Mouse (Mus musculus): ENCODE results near the gene Cdk8.

Gene Cdk8

GRCm38 (mm10) chr5:146232816-146233215 is 1.8 kb downstream of the Cdk8 start:
- no peak for DNase-seq (ENCODE audit: low read depth, low spot score)

GRCm38 (mm10) chr5:146234336-146234735 is 3.3 kb downstream of the Cdk8 start:
- DNase-seq (ENCODE audit: low read depth, low spot score), result no peak

GRCm38 (mm10) chr5:146238274-146238673 is 7.2 kb downstream of the Cdk8 start:
- no peak for DNase-seq (ENCODE audit: low read depth, low spot score)

GRCm38 (mm10) chr5:146240771-146241170 is 9.7 kb downstream of the Cdk8 start:
- DNase-seq (ENCODE audit: low read depth, low spot score), result no peak

GRCm38 (mm10) chr5:146241202-146241601 is 10.2 kb downstream of the Cdk8 start:
- DNase-seq (ENCODE audit: low read depth, low spot score), result no peak

- no peak for DNase-seq (ENCODE audit: low read depth, low spot score)
Measured at GRCm38 (mm10) chr5:146245193-146245592, 14.2 kb downstream of the Cdk8 start.

GRCm38 (mm10) chr5:146245646-146246370 is 14.8 kb downstream of the Cdk8 start:
- DNase-seq (ENCODE audit: low read depth, low spot score), result no peak

- no peak for DNase-seq (ENCODE audit: low read depth, low spot score)
Measured at GRCm38 (mm10) chr5:146246386-146246785, 15.4 kb downstream of the Cdk8 start.

- no peak for DNase-seq (ENCODE audit: low read depth, low spot score)
Measured at GRCm38 (mm10) chr5:146247709-146248108, 16.7 kb downstream of the Cdk8 start.

- DNase-seq (ENCODE audit: low read depth, low spot score), result peak; percentile 28
Measured at GRCm38 (mm10) chr5:146248746-146249145, 17.7 kb downstream of the Cdk8 start.

- no peak for DNase-seq (ENCODE audit: low read depth, low spot score)
Measured at GRCm38 (mm10) chr5:146250369-146251075, 19.5 kb downstream of the Cdk8 start.

- no peak for DNase-seq (ENCODE audit: low read depth, low spot score)
Measured at GRCm38 (mm10) chr5:146251663-146252429, 20.8 kb downstream of the Cdk8 start.

GRCm38 (mm10) chr5:146253644-146254043 is 22.6 kb downstream of the Cdk8 start:
- DNase-seq (ENCODE audit: low read depth, low spot score), result no peak

GRCm38 (mm10) chr5:146260003-146260402 is 29.0 kb downstream of the Cdk8 start:
- no peak for DNase-seq (ENCODE audit: low read depth, low spot score)

GRCm38 (mm10) chr5:146265934-146266591 is 35.0 kb downstream of the Cdk8 start:
- no peak for DNase-seq (ENCODE audit: low read depth, low spot score)

- no peak for DNase-seq (ENCODE audit: low read depth, low spot score)
Measured at GRCm38 (mm10) chr5:146267776-146268175, 36.7 kb downstream of the Cdk8 start.

- DNase-seq (ENCODE audit: low read depth, low spot score), result no peak
Measured at GRCm38 (mm10) chr5:146270593-146270992, 39.6 kb downstream of the Cdk8 start.

GRCm38 (mm10) chr5:146271662-146272061 is 40.6 kb downstream of the Cdk8 start:
- no peak for DNase-seq (ENCODE audit: low read depth, low spot score)

GRCm38 (mm10) chr5:146273096-146273495 is 42.1 kb downstream of the Cdk8 start:
- no peak for DNase-seq (ENCODE audit: low read depth, low spot score)

- DNase-seq (ENCODE audit: low read depth, low spot score), result peak; percentile 62
Measured at GRCm38 (mm10) chr5:146274420-146275045, 43.5 kb downstream of the Cdk8 start.

GRCm38 (mm10) chr5:146277513-146277912 is 46.5 kb downstream of the Cdk8 start:
- no peak for DNase-seq (ENCODE audit: low read depth, low spot score)
